Mouse (Mus musculus) CH12.LX (cell line): ENCODE measurements at regions not wholly inside any gene's neighbourhood (a gene's known extent, or its start where the extent isn't known, plus 50 kb on each side); places are given as distances from the start of the nearest gene placed in this dataset.

Experiments
- DNase-seq: peaks from one replicate; pipeline ENCODE4 v3.0.0-alpha.2; 2013; ENCODE audit errors: extremely low read depth
- H3K27ac ChIP-seq: 2 replicates; pipeline ENCODE4 v1.5.1; 2012; ENCODE audit warnings: low read depth, mild to moderate bottlenecking, control low read depth, moderate library complexity; ENCODE audit not compliant: insufficient read depth
- H3K27me3 ChIP-seq: replicated peaks from 2 replicates; pipeline ENCODE3; 2012; ENCODE audit warnings: inconsistent platforms
- H3K36me3 ChIP-seq, 2 experiments: replicated peaks in 1 of 2; 2 replicates each; pipeline versions ENCODE3 to v1.6.1; 2012; ENCODE audit warnings: inconsistent platforms in 1 of 2, low read length in 1 of 2, mild to moderate bottlenecking in 1 of 2, mixed read lengths in 1 of 2, moderate library complexity in 1 of 2; ENCODE audit not compliant: control insufficient read depth in 1 of 2, insufficient read depth in 1 of 2
- H3K4me1 ChIP-seq, 2 experiments: 2 replicates each; pipeline ENCODE4 v1.6.1; 2012; ENCODE audit warnings: inconsistent platforms in 1 of 2, moderate library complexity in 1 of 2; ENCODE audit not compliant: insufficient read depth in 2 of 2, control insufficient read depth in 1 of 2
- H3K4me2 ChIP-seq: 2 replicates; pipeline ENCODE4 v1.6.1; 2012; ENCODE audit warnings: low read depth, mild to moderate bottlenecking, control low read depth; ENCODE audit not compliant: poor library complexity, insufficient read depth, severe bottlenecking
- H3K4me3 ChIP-seq, 3 experiments: fragments of 150-350 bp in 1 of 3; sonication (generic) in 1 of 3; replicated peaks in 1 of 3; 2 replicates each; pipeline versions ENCODE3 to v1.5.1; 2011 to 2012; ENCODE audit warnings: low read depth in 2 of 3, low read length in 2 of 3, mild to moderate bottlenecking in 2 of 3, moderate library complexity in 2 of 3, control low read depth in 1 of 3, improper control_type of control experiment in 1 of 3, inconsistent platforms in 1 of 3, mixed read lengths in 1 of 3; ENCODE audit not compliant: poor library complexity in 1 of 3
- H3K79me2 ChIP-seq: replicated peaks from 2 replicates; pipeline ENCODE4 v1.6.1; 2012; ENCODE audit warnings: mild to moderate bottlenecking, moderate library complexity; ENCODE audit not compliant: control insufficient read depth, poor library complexity, insufficient read depth, severe bottlenecking; ENCODE audit errors: extremely low read depth
- H3K9ac ChIP-seq: 2 replicates; pipeline ENCODE4 v1.6.1; 2012; ENCODE audit warnings: low read depth, mild to moderate bottlenecking, control low read depth, moderate library complexity; ENCODE audit not compliant: insufficient read depth
- H3K9me3 ChIP-seq: replicated peaks from 2 replicates; pipeline ENCODE3; 2012; ENCODE audit warnings: low read length, inconsistent platforms, mixed read lengths
- CHD2 ChIP-seq: IDR thresholded peaks from 2 replicates; pipeline ENCODE4 v1.6.1; 2011; ENCODE audit warnings: low read length, improper control_type of control experiment
- CTCF ChIP-seq, 2 experiments: IDR thresholded peaks in 1 of 2; conservative IDR thresholded peaks in 1 of 2; 2 replicates each; pipeline ENCODE4 v1.5.1; 2011 to 2012; ENCODE audit warnings: low read depth in 2 of 2, low read length in 2 of 2, improper control_type of control experiment in 1 of 2, inconsistent platforms in 1 of 2, mild to moderate bottlenecking in 1 of 2, moderate library complexity in 1 of 2
- ELF1 ChIP-seq: IDR thresholded peaks from 2 replicates; pipeline ENCODE4 v1.6.1; 2014; ENCODE audit warnings: low read depth, mild to moderate bottlenecking, inconsistent platforms, low read length, improper control_type of control experiment
- EP300 ChIP-seq: IDR thresholded peaks from 2 replicates; pipeline ENCODE4 v1.6.1; 2011; ENCODE audit warnings: low read length, improper control_type of control experiment
- HCFC1 ChIP-seq: IDR thresholded peaks from 2 replicates; pipeline ENCODE4 v1.6.1; 2012; ENCODE audit warnings: low read depth, mild to moderate bottlenecking, inconsistent platforms, low read length, improper control_type of control experiment
- KAT2A ChIP-seq: IDR thresholded peaks from 2 replicates; pipeline ENCODE4 v1.6.1; 2012; ENCODE audit warnings: low read length, improper control_type of control experiment, inconsistent platforms; ENCODE audit not compliant: insufficient replicate concordance
- MAX ChIP-seq: IDR thresholded peaks from 2 replicates; pipeline ENCODE4 v1.6.1; 2011; ENCODE audit warnings: low read length, improper control_type of control experiment
- MEF2A ChIP-seq: IDR thresholded peaks from 2 replicates; pipeline ENCODE4 v1.6.1; 2014; ENCODE audit warnings: low read depth, mild to moderate bottlenecking, inconsistent platforms, low read length, improper control_type of control experiment, borderline replicate concordance
- MXI1 ChIP-seq: IDR thresholded peaks from 2 replicates; pipeline ENCODE4 v1.6.1; 2011; ENCODE audit warnings: mild to moderate bottlenecking, low read depth, low read length, improper control_type of control experiment
- MYC ChIP-seq: IDR thresholded peaks from 2 replicates; pipeline ENCODE4 v1.6.1; 2011; ENCODE audit warnings: low read depth, mild to moderate bottlenecking, improper control_type of control experiment, low read length
- NELFE ChIP-seq: IDR thresholded peaks from 2 replicates; pipeline ENCODE4 v1.6.1; 2011; ENCODE audit warnings: low read depth, low read length, improper control_type of control experiment
- NRF1 ChIP-seq: IDR thresholded peaks from 2 replicates; pipeline ENCODE4 v1.6.1; 2014; ENCODE audit warnings: low read depth, mild to moderate bottlenecking, inconsistent platforms, low read length, improper control_type of control experiment, moderate library complexity
- POLR2A ChIP-seq: IDR thresholded peaks from 2 replicates; pipeline ENCODE4 v1.6.1; 2011; ENCODE audit warnings: low read depth, mild to moderate bottlenecking, improper control_type of control experiment, low read length
- POLR2AphosphoS2 ChIP-seq: IDR thresholded peaks from 2 replicates; pipeline ENCODE4 v1.6.1; 2011; ENCODE audit warnings: low read depth, low read length, improper control_type of control experiment
- RAD21 ChIP-seq: IDR thresholded peaks from 2 replicates; pipeline ENCODE4 v1.6.1; 2011; ENCODE audit warnings: low read depth, mild to moderate bottlenecking, low read length, improper control_type of control experiment, moderate library complexity
- SIN3A ChIP-seq: IDR thresholded peaks from 2 replicates; pipeline ENCODE4 v1.6.1; 2012; ENCODE audit warnings: low read length, improper control_type of control experiment, inconsistent platforms
- SMC3 ChIP-seq: IDR thresholded peaks from 2 replicates; pipeline ENCODE4 v1.6.1; 2011; ENCODE audit warnings: low read depth, low read length, improper control_type of control experiment
- TBP ChIP-seq: conservative IDR thresholded peaks from 2 replicates; pipeline ENCODE4 v1.6.1; 2011; ENCODE audit warnings: low read depth, low read length, improper control_type of control experiment
- TCF12 ChIP-seq: IDR thresholded peaks from 2 replicates; pipeline ENCODE4 v1.6.1; 2014; ENCODE audit warnings: low read depth, mild to moderate bottlenecking, inconsistent platforms, low read length, improper control_type of control experiment
- ZC3H11A ChIP-seq: IDR thresholded peaks from 2 replicates; pipeline ENCODE4 v1.6.1; 2012; ENCODE audit warnings: low read depth, mild to moderate bottlenecking, inconsistent platforms, low read length, improper control_type of control experiment
- ZNF384 ChIP-seq: IDR thresholded peaks from 2 replicates; pipeline ENCODE4 v1.6.1; 2012; ENCODE audit warnings: low read depth, low read length, improper control_type of control experiment, inconsistent platforms
- dilution Hi-C: fragments of 300-500 bp; cut with MboI; formaldehyde crosslinking; loops from 2 replicates; pipeline ENCODE4 v1.14.3; 2020; ENCODE audit warnings: low sequenced_read_pairs; ENCODE audit not compliant: extremely low pct_unique_long_range_greater_than_20kb, extremely low pct_ligation_motif_present
- in situ Hi-C: fragments of 300-500 bp; cut with MboI; formaldehyde crosslinking; loops from 3 replicates; pipeline ENCODE4 v1.14.3; 2019; ENCODE audit warnings: low sequenced_read_pairs, low pct_ligation_motif_present, low pct_unique_long_range_greater_than_20kb, mixed read lengths

- no peaks in the 10 kb centered on the region for H3K9me3 ChIP-seq
- no peak overlapping the region for H3K4me2 ChIP-seq
- no peaks in the 10 kb centered on the region for H3K36me3 ChIP-seq
- H3K4me3 ChIP-seq: no peak overlapping the region
- H3K4me1 ChIP-seq: peaks cover 0 to 2% of the 10 kb centered on the region in 2 experiments; a peak in 3 of 4 replicates
- H3K79me2 ChIP-seq: no peaks in the 10 kb centered on the region
- in situ Hi-C loops: no loop called here
- H3K27ac ChIP-seq: no peak overlapping the region
- dilution Hi-C loops: no loop called here
- H3K9ac ChIP-seq: no peak overlapping the region
- peak; percentile 8 for DNase-seq
- H3K27me3 ChIP-seq: no peaks in the 10 kb centered on the region
- TF ChIP-seq ZNF384 (no peak), NELFE (no peak), MXI1 (no peak), ELF1 (no peak), HCFC1 (no peak), EP300 (no peak), POLR2AphosphoS2 (no peak), SMC3 (no peak), MYC (no peak), TCF12 (no peak), ZC3H11A (no peak), CHD2 (no peak), NRF1 (no peak), CTCF (conservative IDR thresholded peaks at IDR 0.05 in 1 of 2, IDR thresholded peaks at IDR 0.05 in 1 of 2; ENCODE audit: low read depth in 2 of 2, low read length in 2 of 2) (no peak), RAD21 (no peak), SIN3A (no peak), MAX (no peak), MEF2A (no peak)
Observed at GRCm38 (mm10) chr15:10814709-10815108, 100.3 kb upstream of the Rai14 start.

GRCm38 (mm10) chr15:10816213-10816621 is 101.8 kb upstream of the Rai14 start:
- Histone ChIP-seq H3K4me1 (peaks cover 0 to 2% of the 10 kb centered on the region in 2 experiments; a peak in 3 of 4 replicates), H3K9me3 (no peaks in the 10 kb centered on the region), H3K79me2 (no peaks in the 10 kb centered on the region), H3K27me3 (no peaks in the 10 kb centered on the region), H3K9ac (no peak overlapping the region), H3K36me3 (no peaks in the 10 kb centered on the region), H3K4me2 (no peak overlapping the region), H3K4me3 (no peak overlapping the region), H3K27ac (no peak overlapping the region)
- in situ Hi-C loops: no loop called here
- dilution Hi-C loops: no loop called here
- TF ChIP-seq POLR2AphosphoS2 (no peak), KAT2A (no peak), SIN3A (no peak), POLR2A (no peak), ZC3H11A (no peak), TBP (no peak), MYC (no peak), NELFE (no peak), CHD2 (no peak), EP300 (no peak), MXI1 (no peak)
- no peak for DNase-seq
